Mouse (Mus musculus): ENCODE results near the gene Cdhr3. TPM values are rescaled to one million over a fixed set of nuclear protein-coding genes. Genes with fewer than 3 reads are reported as not detected.

Cdhr3 gene
- total RNA-seq, 2 experiments from 2014 or later: 0.36 to 1.2 TPM

GRCm38 (mm10) chr12:33083362-33083761 is 9.3 kb downstream of the Cdhr3 start:
- DNase-seq (ENCODE audit: low spot score): peak; percentile 26

DNA sequence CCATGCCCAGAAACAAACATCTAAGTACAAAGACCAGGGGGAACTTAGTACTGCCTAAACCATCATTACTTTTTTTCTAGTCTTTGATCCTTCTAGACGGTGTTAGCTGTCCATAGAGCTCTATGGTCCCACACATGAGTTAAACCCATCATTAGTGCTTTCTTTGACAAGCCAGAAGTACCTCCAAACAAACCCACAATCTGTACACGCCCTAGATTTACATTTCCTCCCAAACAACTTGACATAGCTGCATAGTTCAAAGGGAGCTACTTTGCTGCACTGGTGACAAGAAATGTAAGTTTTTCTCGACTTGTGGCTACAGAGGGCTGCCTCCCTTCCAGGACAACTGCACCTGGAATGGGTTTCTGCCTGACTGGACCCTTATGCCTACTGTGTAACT is 16.4 kb downstream of the Cdhr3 start:
- no peak for DNase-seq (ENCODE audit: low spot score)

DNA sequence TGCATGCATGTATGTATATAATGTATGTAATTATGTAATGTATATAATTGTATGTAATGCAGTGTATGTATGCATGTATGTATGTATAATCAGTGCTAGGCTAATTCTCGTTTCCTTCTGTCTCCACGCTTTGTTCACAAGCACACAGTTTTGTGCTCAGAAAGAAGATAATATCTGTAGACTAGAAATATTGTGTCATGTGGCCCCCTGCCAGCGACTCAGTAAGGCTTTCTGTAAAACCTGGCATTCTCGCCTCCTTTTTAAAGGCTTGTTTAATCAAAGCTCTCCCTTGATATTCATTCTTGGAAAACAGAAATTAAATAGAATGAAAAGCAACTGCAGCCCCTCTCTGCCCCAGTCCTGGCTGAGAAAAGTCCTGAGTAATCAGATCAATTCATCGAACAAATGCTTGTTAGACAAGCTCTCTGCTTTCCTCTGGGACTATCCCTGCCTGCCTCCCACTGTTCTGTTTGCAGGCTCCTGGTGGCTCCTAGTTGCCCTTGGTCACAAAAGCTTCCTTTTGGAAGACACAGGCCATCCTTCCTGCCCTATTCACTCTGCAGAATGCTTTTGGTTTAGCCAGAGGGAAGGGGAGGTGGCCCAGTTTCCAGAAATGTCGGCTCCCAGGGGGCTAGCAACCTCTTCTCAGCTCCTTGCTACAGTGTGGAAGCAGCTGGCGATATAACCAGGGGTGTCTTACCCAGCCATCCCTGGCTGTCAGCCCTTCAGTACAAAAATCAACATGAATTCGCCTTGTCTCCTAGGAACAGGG is 20.6 kb downstream of the Cdhr3 start:
- no peak for DNase-seq (ENCODE audit: low spot score)

DNA sequence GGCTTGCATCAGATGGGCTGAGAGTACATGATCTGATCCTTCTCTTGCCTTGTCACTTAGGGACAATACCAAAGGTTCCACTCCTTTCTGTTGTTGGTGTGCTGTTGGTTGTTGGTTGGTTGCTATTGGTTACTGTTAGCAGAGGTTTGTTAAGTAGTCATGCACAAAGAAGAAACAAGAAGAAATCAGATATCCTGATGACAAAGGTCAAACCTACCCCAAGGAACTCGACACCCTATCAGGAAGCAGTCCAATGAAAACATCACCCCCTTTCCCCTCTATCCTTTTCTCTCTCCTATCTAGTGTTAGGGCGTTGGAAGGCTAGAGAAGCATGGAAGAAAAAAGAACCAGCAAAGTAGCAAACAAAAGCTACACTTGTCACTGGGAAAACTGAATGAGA is 23.7 kb downstream of the Cdhr3 start:
- no peak for DNase-seq (ENCODE audit: low spot score)

- no peak for DNase-seq (ENCODE audit: low spot score)
Measured at GRCm38 (mm10) chr12:33066355-33066754, 26.3 kb downstream of the Cdhr3 start.

- DNase-seq (ENCODE audit: low spot score): no peak
Measured at GRCm38 (mm10) chr12:33065162-33065561, 27.5 kb downstream of the Cdhr3 start.

DNA sequence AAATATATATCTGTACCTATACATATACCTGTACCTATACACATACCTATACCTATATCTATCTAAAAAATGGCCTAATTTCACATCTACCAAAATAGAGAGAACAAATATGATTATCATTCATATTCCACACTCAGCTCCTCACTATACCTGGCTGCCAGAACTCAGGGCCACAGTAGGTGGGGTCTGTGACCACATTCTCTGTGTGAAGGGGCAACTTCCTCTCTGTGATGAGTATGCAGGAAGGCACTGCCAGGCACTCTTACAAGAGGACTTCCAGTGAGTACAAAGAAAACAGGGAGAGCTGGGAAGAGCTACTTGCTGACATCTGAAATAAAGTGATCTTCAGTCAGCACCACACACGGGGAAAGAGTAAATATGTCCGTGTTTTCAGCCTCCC is 28.4 kb downstream of the Cdhr3 start:
- DNase-seq (ENCODE audit: low spot score): no peak

DNA sequence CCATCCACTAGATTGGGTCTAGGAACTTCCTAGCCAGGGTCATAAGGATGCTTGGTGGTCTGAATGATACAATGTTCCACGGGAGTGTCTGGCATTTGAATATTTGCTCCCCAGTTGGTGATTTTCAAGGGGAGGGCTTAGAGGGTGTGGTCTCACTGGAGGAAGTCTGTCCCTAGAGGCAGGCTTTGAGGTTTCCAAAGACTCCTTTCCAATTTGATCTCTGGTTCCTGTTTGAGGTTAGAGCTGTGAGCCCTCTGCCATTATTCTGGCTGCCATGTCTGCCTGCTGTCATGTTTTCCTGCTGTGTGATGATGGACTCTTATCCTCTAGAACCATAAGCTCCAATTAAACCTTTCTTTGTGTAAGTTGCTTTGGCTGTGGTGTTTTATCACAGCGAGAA is 29.4 kb downstream of the Cdhr3 start:
- DNase-seq (ENCODE audit: low spot score): no peak

DNA sequence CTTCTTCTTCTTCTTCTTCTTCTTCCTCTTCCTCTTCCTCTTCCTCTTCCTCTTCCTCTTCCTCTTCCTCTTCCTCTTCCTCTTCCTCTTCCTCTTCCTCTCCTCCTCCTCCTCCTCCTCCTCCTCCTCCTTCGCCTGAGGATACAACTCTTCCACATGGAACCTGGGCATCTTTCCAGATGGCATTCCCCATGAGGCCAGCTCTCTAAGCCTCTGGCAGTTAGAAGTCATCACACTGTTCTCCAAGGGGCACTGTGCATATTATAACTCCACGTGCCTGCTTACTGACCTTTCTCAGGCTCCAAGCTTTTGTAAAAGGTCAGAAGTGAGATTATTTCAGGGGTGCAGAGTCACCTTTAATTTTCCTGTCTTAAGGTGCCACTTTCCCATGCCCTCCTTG is 30.3 kb downstream of the Cdhr3 start:
- DNase-seq (ENCODE audit: low spot score): peak; percentile 68

GRCm38 (mm10) chr12:33061651-33062050 is 31.0 kb downstream of the Cdhr3 start:
- DNase-seq (ENCODE audit: low spot score): peak; percentile 69

DNA sequence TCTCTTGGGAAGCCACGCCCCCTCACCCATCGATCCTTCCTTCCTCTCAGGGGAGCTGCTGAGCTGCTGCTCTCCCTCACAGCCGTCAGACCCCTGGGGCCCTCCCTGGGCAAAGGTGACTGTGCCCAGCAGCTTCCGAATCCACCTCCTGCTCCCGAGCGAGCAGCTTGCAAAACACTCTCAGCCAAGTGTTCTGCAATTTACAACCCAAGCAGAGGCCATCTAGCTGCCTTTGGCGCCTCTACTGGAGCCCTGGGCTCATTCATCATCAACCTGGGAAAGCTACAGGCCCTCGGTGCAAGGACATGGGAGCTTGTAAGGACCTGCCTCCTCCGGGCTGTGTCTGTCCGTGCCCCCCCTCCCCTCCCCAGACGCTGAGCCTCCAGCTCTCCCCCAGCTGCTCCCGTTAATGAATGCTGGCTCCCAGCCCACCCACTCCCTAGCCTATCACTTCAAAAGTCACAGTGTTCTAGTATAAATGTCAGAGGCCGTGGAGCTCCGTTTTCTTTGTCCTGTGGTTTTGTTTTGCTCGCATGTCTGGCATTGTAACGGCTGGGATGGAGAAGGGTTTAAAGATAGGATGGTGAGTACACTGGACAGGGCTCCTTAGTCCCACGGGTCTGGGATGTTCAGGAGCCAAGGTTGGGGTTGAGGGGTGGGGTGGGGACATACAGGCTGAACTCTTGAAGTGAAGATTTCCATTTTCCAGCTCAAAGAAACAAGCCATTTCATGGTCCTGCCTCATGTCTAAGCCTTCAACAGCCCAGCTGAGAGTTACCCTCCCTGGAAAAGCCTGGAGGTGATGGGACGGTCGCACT is 35.2 kb downstream of the Cdhr3 start:
- DNase-seq (ENCODE audit: low spot score): peak; percentile 42

DNA sequence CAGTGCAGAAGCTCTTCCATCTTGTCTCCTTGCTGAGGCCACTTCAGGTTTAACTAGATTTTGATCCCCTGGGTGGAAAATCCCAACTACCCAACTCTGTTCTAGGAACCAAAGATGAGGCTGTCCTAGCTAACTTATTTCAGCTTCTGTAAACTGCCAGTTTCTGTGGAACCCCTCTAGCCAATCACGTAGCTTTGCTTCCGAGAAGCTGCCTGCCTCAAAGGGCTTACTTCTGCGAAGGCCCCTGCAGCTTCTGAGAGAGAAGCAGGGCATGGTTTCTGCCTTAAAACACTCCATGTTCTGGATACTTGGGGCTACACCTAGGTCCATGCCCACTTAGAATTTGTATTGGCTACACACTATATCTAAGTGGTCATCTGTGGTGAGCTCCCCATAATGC is 36.1 kb downstream of the Cdhr3 start:
- DNase-seq (ENCODE audit: low spot score): no peak

DNA sequence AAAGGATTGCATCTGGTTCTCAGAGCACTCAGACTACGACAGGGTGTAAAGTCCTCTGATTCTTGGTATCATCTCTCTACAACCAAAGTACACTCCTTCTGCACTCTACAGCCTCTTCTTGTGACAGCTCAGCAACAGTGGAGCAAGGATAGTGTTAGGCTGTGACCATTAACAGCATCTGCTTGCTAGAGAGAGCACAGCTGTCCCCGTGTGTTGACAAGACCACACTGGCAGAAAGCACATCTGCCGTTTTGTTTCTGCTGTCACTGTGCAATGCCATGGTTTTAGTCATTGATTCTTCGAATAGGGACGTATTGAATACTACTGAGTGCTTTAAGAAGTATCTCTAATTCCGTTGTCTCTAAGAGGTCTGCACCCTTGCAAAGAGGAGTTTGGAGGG is 36.6 kb downstream of the Cdhr3 start:
- DNase-seq (ENCODE audit: low spot score): no peak

DNA sequence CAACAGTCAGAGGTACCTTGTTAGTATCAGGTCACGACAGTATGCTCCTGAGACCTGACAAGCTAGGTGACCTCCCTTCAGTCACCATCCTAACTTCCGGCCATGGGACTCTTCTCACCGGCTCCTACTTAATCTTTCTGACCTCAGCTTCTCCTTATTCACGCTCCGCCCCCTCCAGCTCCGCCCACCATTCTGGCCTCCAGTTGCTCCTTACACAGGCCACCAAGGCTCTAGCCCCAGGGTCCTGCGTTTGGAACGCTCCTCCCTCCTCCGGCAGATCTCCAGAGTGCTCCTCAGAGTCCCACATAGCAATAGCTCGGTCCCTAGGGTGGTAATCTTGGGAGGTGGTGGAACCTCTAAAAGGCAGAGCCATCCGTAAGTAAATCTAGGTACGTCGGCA is 38.9 kb downstream of the Cdhr3 start:
- no peak for DNase-seq (ENCODE audit: low spot score)

DNA sequence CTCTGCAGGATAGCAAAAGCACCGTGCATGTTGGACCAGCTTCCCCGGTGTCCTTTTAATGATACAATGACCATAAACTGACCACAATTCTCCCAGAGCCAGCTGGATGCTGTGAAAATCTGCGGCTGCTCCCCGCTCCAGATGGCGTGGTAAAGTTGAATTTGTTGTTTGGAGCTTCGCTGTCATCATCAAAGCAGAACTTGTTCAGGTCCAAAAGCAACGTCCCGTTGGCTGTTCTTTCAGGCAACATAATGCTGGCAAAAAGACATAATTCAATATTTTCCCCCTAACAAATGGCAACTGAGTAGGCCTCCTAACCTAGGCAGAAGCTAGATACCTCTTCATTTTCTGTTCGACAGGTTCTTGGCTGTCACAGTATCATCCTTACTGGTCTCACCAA is 39.4 kb downstream of the Cdhr3 start:
- no peak for DNase-seq (ENCODE audit: low spot score)

- DNase-seq (ENCODE audit: low spot score): no peak
Measured at GRCm38 (mm10) chr12:33048391-33048790, 44.3 kb downstream of the Cdhr3 start.

DNA sequence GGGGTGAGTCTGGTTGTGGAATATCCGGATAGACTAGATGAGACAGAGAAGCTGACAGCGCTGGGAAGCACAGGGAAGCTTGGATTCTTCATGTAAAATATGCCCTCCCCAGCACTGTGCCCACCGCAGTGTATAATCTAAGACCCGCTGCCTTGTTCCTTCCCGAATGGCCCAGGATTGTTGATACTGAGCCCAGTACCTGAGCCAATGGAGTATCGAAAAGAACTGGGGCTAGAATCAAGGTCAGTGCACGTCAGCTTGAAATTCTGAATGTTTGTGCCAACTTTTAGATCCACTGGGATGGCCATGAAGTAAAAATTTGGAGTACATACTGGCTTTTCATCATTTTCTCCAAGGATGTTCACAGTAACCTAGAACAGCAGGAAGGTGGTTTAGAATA is 46.2 kb downstream of the Cdhr3 start:
- no peak for DNase-seq (ENCODE audit: low spot score)

DNA sequence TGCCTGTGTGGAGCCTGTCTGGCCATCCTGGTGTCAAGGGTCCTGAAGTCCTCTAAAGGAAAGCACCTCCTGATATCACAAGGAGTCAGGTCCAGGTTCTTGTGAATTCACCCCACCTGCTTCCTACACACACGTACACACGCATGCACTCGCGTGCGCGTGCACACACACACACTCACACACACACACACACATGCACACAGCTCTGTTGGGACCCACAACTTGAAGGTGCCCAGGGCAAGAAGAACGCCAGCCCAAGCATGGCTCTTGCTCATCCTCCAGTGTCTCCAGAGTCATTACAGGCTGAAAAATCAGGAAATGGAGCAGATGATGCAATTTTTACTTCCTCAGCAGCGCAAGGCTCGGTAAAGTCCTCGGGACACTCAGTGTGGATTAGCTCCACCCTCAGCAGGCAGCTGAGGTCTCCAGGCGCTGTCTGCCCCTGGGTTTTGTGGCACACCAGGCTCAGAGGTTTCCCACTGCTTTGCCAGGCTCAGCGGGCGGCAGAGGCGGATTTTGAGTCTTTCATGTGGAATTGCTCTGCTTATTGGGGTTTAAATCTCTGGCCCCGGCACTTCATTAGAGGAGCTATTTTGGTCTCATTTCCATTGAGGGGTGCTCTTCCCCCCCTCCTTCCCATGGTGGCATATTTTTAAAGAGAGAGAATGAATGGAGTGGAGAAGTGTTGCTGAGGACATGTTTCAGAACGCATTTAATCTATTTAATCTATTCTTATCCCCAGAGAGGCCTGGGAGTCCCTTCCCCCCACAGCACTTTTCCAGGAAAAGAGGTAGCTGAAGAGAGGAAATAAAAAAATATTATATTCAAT is 46.9 kb downstream of the Cdhr3 start:
- DNase-seq (ENCODE audit: low spot score): no peak

- DNase-seq (ENCODE audit: low spot score): peak; percentile 70
Measured at GRCm38 (mm10) chr12:33041476-33041875, 51.2 kb downstream of the Cdhr3 start.

DNA sequence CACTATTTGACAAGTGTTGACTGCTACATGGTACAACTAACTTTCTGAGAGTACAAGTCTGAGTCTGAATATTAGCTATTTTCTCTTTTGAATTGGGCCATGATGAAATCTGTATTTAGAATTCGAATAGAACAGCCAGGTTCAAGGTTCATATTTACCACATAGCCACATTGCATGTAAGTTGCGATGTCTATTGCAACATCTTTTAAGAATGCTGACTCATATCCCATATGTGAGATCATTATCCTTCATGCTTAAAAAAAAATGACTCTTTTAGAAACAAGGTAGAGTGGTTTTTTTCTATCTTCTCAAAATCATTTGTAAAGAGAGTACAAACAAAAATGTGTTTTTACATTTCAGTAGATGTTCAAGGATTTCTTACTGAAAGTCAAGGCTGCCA is 51.9 kb downstream of the Cdhr3 start:
- DNase-seq (ENCODE audit: low spot score): no peak

GRCm38 (mm10) chr12:33038676-33039075 is 54.0 kb downstream of the Cdhr3 start:
- no peak for DNase-seq (ENCODE audit: low spot score)
